Mouse (Mus musculus) C2C12 (cell line): ENCODE data around the gene Saal1. TPM values are rescaled to one million over a fixed set of nuclear protein-coding genes. Genes with fewer than 3 reads are reported as not detected.
"Not testable (repeated sequence)": the region's sequence is repeated elsewhere in the genome, so short reads cannot be mapped to it uniquely, and the experiment has no call there.

Source experiments
- H3K27me3 ChIP-seq: one replicate; pipeline ENCODE4 v1.6.1; 2011; ENCODE audit not compliant: control insufficient read depth, insufficient read depth, insufficient read length
- H3K36me3 ChIP-seq: one replicate; pipeline ENCODE4 v1.6.1; 2011; ENCODE audit not compliant: control insufficient read depth, insufficient read depth
- H3K4me3 ChIP-seq: one replicate; pipeline ENCODE4 v1.5.1; 2011; ENCODE audit warnings: mild to moderate bottlenecking, control low read depth; ENCODE audit not compliant: poor library complexity, insufficient read depth, severe bottlenecking
- H3K79me2 ChIP-seq: one replicate; pipeline ENCODE4 v1.6.1; 2011; ENCODE audit not compliant: control insufficient read depth, insufficient read depth
- H3K79me3 ChIP-seq: one replicate; pipeline ENCODE4 v1.6.1; 2011; ENCODE audit warnings: low read depth, control low read depth
- H3ac ChIP-seq: one replicate; pipeline ENCODE3; 2011; ENCODE audit warnings: low read depth; ENCODE audit not compliant: control insufficient read depth, insufficient read length
- CEBPB ChIP-seq: IDR thresholded peaks from one replicate; pipeline ENCODE4 v1.6.1; 2011; ENCODE audit warnings: low read depth, mild to moderate bottlenecking, control low read depth, moderate library complexity
- CTCF ChIP-seq: IDR thresholded peaks from one replicate; pipeline ENCODE4 v1.5.1; 2011; ENCODE audit not compliant: control insufficient read depth, insufficient read depth, insufficient read length
- FOSL1 ChIP-seq: IDR thresholded peaks from one replicate; pipeline ENCODE4 v1.8.0; 2011; ENCODE audit warnings: mild to moderate bottlenecking, low read length; ENCODE audit not compliant: poor library complexity, insufficient read depth, severe bottlenecking
- MAX ChIP-seq: IDR thresholded peaks from one replicate; pipeline ENCODE4 v1.6.1; 2011; ENCODE audit warnings: mild to moderate bottlenecking, control low read depth
- MYOD1 ChIP-seq: IDR thresholded peaks from one replicate; pipeline ENCODE4 v1.6.1; 2011; ENCODE audit warnings: low read depth; ENCODE audit not compliant: control insufficient read depth, insufficient read length
- MYOG ChIP-seq: IDR thresholded peaks from one replicate; pipeline ENCODE4 v1.6.1; 2011; ENCODE audit not compliant: control insufficient read depth, insufficient read length; ENCODE audit errors: extremely low read depth
- USF1 ChIP-seq: IDR thresholded peaks from one replicate; pipeline ENCODE4 v1.6.1; 2011; ENCODE audit warnings: low read depth, mild to moderate bottlenecking, control low read depth, moderate library complexity
- long read RNA-seq, 2 experiments: library from polyadenylated mRNA; unstranded; transcript quantifications; one replicate each; pipeline ENCODE4 v2.0.0; 2019 to 2020
- polyA plus RNA-seq: library from polyadenylated mRNA; unstranded; fragments of >200 nt; fragmentation: generic; extraction: Trizol; gene quantifications from one replicate; pipeline ENCODE4 v1.2.1, GENCODE M21; 2012; ENCODE audit warnings: missing spikeins

The Saal1 gene
- polyA plus RNA-seq = 17.7 TPM
- long read RNA-seq, experiment 1, full-length matches to known transcripts = 31 of 36 reads
- long read RNA-seq, experiment 1, partial matches to known transcripts = 2 of 36 reads
- long read RNA-seq, experiment 1, other reads (novel, unspliced or antisense) = 3 of 36 reads
- long read RNA-seq, experiment 2, full-length matches to known transcripts = 187 of 211 reads
- long read RNA-seq, experiment 2, partial matches to known transcripts = 1 of 211 reads
- long read RNA-seq, experiment 2, other reads (novel, unspliced or antisense) = 23 of 211 reads

DNA sequence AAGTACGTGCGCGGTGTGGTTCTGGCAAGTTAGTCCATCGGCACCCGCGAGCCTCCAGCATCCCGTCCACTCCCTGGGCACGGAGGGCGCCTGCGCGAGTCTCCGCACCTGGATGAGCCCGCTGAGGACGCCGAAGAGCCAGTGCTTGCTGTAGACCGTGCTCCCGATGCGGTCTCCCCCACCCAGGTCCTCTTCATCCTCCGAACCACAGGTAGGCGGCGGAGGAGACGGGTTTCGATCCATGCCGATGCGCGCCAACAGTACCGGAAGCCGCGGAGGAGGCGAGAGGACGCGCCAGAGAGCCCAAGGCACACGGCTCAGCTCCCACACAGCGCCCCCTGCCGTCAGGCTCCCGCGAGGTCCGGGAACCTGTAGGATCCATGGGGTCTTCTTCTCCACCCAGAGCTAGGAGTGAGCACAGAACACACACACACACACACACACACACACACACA, at the start of gene Saal1:
Gene Saal1 (minus strand): TSS at position 291 of the 455 bp plus-strand sequence.
- TF ChIP-seq CTCF = peak; percentile 97
- TF ChIP-seq USF1 = no peak
- TF ChIP-seq MAX = peak; percentile 68
- Histone ChIP-seq H3K79me2 (peaks cover 19% of the 10 kb centered on the region), H3K27me3 (no peaks in the 10 kb centered on the region), H3K36me3 (peaks cover 27% of the 10 kb centered on the region), H3K79me3 (peaks cover 8% of the 10 kb centered on the region), H3K4me3 (peak within 1 kb of the TSS; percentile 76), H3ac (peak within 1 kb of the TSS; percentile 85)

DNA sequence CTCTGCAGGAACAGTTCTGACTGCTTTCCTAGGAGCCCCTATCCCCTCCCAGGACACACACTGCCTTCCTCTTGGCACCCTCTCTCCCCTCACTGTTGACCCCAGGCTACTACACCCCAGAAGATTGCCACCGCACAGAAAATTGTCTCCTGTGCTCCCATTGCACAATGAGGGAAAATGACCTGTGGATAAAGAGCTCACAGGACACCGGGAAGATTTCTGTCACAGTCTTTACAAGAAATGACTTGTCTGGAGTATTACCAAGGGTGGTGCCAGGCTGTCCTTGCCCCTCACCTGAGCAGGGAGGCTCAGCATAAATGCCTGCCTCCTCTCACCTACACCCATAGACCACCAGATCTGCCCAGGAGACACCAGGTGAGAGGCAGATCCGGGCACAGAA, 41.0 kb upstream of the Saal1 start, which contains the start of gene Saa2:
Gene Saa2 (plus strand): TSS at position 301 of the 400 bp plus-strand sequence.
- Histone ChIP-seq H3K4me3 (no peak within 1 kb of the TSS), H3K79me2 (no peaks in the 10 kb centered on the region), H3K36me3 (no peaks in the 10 kb centered on the region), H3K27me3 (no peaks in the 10 kb centered on the region), H3K79me3 (no peaks in the 10 kb centered on the region), H3ac (no peak within 1 kb of the TSS)
- no peak for TF ChIP-seq MAX

DNA sequence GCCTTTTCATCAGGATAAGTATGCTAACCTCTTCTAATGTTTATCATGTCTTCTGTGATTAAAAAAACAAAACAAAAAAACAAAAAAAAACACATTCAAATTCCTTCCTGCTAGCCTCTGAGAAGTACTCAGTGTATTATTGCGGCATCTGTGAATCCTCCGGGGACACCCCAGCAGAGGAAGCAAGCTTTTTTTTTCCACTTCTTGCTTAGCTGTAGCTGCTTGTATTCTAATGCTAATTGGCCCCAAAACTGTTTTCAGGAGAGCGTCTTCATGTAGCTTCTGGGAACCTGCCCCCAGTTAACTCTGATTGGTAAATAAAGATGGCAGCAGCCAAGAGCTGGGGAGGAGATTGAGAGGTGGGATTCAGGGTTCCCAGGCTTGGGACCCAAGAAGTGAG, 38.0 kb upstream of the Saal1 start:
- no peak overlapping the region for H3ac ChIP-seq
- no peaks in the 10 kb centered on the region for H3K36me3 ChIP-seq
- TF ChIP-seq MAX (no peak), USF1 (no peak), MYOD1 (no peak), CEBPB (no peak), FOSL1 (no peak), CTCF (no peak), MYOG (no peak)
- no peaks in the 10 kb centered on the region for H3K27me3 ChIP-seq
- H3K79me3 ChIP-seq = no peaks in the 10 kb centered on the region
- H3K4me3 ChIP-seq = no peak overlapping the region
- no peaks in the 10 kb centered on the region for H3K79me2 ChIP-seq

DNA sequence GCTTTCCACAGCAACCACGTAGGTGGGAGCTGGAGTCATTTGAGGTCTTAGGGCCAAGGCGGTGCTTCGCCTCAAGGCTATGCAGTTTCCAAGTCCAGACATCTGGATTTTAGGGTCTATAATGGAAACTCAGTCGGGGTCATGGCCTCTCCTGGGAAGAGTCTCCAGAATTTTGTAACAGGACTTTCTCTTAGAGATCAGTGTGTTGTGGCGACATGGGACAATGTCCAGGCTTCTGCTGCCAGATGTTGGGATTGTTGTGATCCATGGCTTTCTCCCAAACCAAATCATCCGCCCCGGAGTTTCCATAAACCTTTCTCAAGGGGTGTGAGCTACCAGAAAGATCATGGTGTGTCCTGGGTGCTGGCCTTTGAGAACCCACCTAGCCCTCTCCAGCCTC, 35.9 kb upstream of the Saal1 start:
- Histone ChIP-seq H3K27me3 (no peaks in the 10 kb centered on the region), H3K79me3 (no peaks in the 10 kb centered on the region), H3K4me3 (no peak overlapping the region), H3K79me2 (no peaks in the 10 kb centered on the region), H3ac (no peak overlapping the region), H3K36me3 (no peaks in the 10 kb centered on the region)
- TF ChIP-seq MYOG (no peak), FOSL1 (no peak), MAX (no peak), CTCF (no peak), MYOD1 (no peak), CEBPB (no peak), USF1 (no peak)

DNA sequence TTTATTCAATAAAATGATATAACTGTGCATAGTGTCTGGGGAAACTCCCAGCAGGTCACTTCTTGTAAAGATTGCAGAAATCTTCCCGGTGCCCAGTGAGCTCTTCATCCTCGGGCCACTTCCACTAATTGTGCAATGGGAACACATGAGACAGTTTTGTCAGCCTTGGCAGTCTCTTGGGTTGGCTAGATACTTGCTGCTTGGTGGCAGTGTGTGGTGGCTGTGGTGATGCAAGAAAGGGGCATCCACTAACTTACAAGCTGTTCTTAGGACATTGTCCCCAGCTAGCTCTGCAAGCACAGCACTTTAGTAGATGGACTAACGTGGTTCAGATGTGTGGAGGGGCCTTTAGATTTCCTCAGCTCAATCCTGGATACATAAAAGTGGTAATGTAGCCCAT, 35.3 kb upstream of the Saal1 start:
- Histone ChIP-seq H3K36me3 (no peaks in the 10 kb centered on the region), H3K79me2 (no peaks in the 10 kb centered on the region), H3ac (no peak overlapping the region), H3K4me3 (no peak overlapping the region), H3K79me3 (no peaks in the 10 kb centered on the region), H3K27me3 (no peaks in the 10 kb centered on the region)
- TF ChIP-seq USF1 (no peak), MAX (no peak), FOSL1 (no peak), CTCF (no peak), CEBPB (no peak), MYOD1 (no peak), MYOG (no peak)

DNA sequence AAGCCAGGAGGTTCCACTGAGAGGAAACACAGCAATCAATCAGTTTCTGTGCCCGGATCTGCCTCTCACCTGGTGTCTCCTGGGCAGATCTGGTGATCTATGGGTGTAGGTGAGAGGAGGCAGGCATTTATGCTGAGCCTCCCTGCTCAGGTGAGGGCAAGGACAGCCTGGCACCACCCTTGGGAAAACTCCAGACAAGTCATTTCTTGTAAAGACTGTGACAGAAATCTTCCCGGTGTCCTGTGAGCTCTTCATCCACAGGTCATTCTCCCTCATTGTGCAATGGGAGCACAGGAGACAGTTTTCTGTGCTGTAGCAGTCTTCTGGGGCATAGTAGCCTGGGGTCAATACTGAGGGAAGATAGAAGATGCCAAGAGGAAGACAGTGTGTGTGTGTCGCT, 32.4 kb upstream of the Saal1 start, which contains the start of gene Saa1:
Gene Saa1 (minus strand): TSS at position 101 of the 400 bp plus-strand sequence.
- H3K79me2 ChIP-seq, H3K79me3 ChIP-seq, H3K4me3 ChIP-seq, H3ac ChIP-seq, H3K27me3 ChIP-seq, H3K36me3 ChIP-seq: not testable (repeated sequence)
